Mouse (Mus musculus): ENCODE measurements around the gene Bmpr1b.

The Bmpr1b gene

GRCm38 (mm10) chr3:141909136-141909535, 260.1 kb downstream of the Bmpr1b start:
- no peak for DNase-seq (ENCODE audit: low read depth, low spot score)

DNA sequence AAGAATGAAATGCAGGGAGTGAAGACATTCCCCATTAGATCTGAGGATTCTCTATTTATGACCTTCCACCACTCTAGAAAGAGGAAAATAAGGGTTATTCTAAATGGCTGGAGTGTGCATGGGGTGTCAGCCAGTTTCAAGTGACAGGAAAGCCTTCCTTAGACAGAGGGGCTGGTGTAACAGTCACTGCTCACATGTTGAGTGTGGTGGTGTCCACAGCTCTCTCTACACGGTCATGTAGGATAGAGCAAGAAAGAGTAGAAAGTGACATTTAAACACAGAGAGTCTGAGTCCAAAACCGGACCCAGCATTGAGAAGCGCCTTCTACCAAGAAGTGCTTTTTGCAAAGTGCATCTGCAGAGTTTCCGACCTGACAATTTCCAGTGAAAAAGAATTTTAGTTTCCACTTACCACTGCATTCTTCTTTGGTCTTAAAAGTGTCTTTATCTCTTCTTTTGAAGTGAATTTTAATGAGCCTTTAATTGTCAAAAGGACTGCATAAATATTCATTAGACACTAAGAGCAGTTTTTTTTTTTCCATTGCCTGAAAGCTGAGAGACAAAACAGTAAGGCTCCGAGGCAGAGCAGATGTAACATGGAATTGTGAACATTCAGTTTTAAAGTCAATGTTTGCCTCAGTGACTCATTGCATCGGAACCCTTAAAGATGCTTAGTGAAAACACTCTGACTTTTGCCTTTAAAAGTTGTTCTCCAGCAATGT, 263.2 kb downstream of the Bmpr1b start:
- no peak for DNase-seq (ENCODE audit: low read depth, low spot score)

DNA sequence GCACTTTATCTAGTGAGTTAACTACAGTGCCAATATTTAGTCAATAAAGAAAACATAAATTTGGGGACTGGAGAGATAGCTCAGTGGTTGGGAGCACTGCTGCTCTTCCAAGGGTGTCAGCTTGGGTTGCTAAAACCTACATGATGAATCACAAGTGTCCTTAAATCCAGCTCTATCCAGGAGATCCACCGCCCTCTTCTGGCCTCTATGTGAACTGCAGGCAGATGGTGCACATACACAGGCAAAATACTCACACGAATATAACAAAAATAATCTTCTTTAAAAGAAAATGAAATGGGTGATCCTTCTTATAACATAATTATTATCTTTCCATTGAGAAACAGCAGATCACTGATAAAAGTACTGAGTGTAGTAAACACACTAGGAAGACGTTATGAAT, 268.9 kb downstream of the Bmpr1b start:
- peak; percentile 47 for DNase-seq (ENCODE audit: low read depth, low spot score)

DNA sequence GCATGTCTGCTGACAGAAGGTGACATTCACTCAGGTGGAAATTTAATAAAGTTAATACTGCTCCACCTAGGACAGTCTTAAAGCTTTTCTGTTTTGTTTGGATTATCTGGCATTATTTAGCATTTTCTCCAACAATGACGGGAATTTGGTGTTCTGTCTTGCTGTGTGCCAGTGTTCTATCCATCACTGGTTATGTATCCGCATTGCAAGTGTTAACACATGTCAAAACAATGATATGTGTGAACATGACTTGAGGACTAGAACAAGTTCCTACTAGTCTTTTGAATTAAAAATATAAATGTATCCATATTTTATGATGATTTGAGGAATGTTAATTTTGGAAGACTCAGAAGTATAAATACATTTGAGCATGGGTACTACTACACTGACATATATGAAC, 269.7 kb downstream of the Bmpr1b start:
- no peak for DNase-seq (ENCODE audit: low read depth, low spot score)

GRCm38 (mm10) chr3:141897698-141898097, 271.5 kb downstream of the Bmpr1b start:
- DNase-seq (ENCODE audit: low read depth, low spot score): no peak

DNA sequence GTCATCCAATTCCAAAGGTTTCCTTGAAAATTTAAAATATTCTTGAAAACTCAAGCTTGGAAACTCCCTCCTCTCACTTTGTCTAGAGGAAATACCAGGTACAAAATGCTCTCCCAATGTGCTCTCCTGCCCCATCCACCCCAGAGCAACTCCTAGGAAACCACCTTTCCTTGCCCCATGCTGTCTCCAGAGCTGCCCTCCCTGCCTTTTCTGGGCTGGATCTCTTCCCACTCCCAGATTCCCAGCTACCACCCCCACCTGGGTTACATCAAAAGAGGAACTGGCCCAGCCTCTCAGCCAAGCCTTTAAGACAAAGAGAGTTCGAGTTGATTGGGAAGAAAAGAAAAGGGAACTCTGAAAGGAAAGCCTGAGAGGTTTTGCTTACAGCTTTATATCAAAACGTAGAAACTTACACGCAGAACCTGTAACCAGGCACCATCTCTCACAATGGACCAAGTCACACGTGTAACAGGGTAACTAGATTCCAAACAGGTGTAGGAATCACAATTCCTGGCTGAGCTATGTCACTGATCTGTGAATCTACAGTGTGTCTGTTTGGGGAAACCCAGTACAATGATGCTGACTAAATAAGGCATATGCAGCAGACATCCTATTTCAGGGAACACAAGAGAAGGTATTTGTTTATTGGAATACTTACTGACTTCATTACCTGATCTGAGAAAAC, 272.2 kb downstream of the Bmpr1b start:
- no peak for DNase-seq (ENCODE audit: low read depth, low spot score)

- no peak for DNase-seq (ENCODE audit: low read depth, low spot score)
These were observed 274.1 kb downstream of the Bmpr1b start for GRCm38 (mm10) chr3:141895096-141895495.

DNA sequence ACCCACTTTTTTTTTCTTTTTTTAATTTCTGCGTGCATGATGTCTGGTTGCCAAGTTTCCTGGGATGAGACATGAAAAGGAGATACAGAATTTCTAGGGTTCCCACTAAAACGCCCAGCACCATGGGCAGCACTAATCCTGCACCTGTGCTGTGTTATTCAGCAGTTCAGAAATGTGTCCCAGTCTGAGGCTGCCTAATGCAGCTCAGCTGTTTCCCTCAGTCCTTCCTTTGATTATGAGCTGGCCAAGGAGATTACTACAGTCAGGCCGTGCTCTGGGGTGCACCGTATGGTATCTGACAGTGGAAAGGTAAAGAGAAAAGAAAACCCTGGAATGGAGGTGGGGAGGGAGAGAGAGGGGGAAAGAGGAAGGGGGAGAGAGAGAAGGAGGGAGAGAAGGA, 278.6 kb downstream of the Bmpr1b start:
- no peak for DNase-seq (ENCODE audit: low read depth, low spot score)

GRCm38 (mm10) chr3:141887476-141888274, 281.6 kb downstream of the Bmpr1b start:
- peak; percentile 25 for DNase-seq (ENCODE audit: low read depth, low spot score)

- no peak for DNase-seq (ENCODE audit: low read depth, low spot score)
These were observed 285.0 kb downstream of the Bmpr1b start for GRCm38 (mm10) chr3:141884190-141884589.

GRCm38 (mm10) chr3:141882496-141882895, 286.7 kb downstream of the Bmpr1b start:
- DNase-seq (ENCODE audit: low read depth, low spot score): no peak

GRCm38 (mm10) chr3:141872337-141873042, 296.7 kb downstream of the Bmpr1b start:
- DNase-seq (ENCODE audit: low read depth, low spot score): no peak

GRCm38 (mm10) chr3:141871805-141872204, 297.4 kb downstream of the Bmpr1b start:
- no peak for DNase-seq (ENCODE audit: low read depth, low spot score)

- peak; percentile 75 for DNase-seq (ENCODE audit: low read depth, low spot score)
These were observed 306.3 kb downstream of the Bmpr1b start for GRCm38 (mm10) chr3:141862816-141863461.

GRCm38 (mm10) chr3:141857123-141857522, 312.1 kb downstream of the Bmpr1b start:
- DNase-seq (ENCODE audit: low read depth, low spot score): no peak

DNA sequence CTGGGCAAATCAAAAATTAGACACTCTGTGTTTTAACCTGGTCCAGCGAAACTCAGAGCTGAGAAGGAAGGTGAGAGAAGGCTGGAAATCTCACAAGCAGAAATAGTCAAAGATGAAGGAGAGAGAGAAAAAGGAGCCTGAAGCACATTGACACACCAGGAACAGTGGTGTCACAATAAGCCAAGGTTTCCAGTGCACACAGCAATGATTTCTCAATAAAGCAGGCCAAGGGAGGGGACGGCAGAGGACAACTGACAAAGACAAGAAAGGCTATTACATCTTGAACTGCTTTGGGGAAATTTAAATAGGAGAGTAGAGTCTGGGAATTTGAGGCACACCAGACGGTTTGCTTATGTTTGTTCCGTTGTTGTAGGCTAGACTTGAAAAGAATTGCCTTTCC, 314.9 kb downstream of the Bmpr1b start:
- DNase-seq (ENCODE audit: low read depth, low spot score): no peak

GRCm38 (mm10) chr3:141850141-141850540, 319.1 kb downstream of the Bmpr1b start:
- no peak for DNase-seq (ENCODE audit: low read depth, low spot score)

GRCm38 (mm10) chr3:141849206-141849605, 320.0 kb downstream of the Bmpr1b start:
- peak; percentile 95 for DNase-seq (ENCODE audit: low read depth, low spot score)

GRCm38 (mm10) chr3:141838864-141839263, 330.4 kb downstream of the Bmpr1b start:
- peak; percentile 61 for DNase-seq (ENCODE audit: low read depth, low spot score)

- DNase-seq (ENCODE audit: low read depth, low spot score): peak; percentile 44
These were observed 338.1 kb downstream of the Bmpr1b start for GRCm38 (mm10) chr3:141831135-141831534.

- no peak for DNase-seq (ENCODE audit: low read depth, low spot score)
These were observed 340.9 kb downstream of the Bmpr1b start for GRCm38 (mm10) chr3:141828301-141828700.
